Mouse (Mus musculus): ENCODE data around the gene Psmb6.

DNA sequence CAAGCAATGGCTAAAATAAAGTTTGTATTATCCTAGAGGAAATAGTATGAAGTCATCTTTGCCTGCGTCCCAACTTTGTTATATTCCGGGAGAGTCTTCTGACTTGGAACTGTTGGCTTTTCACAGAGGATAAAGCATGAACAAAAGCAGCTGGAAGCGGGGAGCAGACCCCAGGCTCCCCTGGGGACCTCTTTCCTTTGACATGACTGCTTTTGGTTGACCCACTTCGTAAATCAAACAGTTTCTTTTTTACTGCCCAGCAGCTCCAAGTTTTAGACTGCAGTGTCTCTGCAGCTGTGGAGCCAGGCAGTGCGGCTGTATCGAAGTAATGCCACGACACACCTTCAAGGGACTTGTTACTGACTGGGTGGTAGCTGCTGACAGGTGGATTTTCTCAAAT lies 41.4 kb downstream of the Psmb6 start:
- TF ChIP-seq GATA1 (IDR thresholded peaks at IDR 0.05; ENCODE audit: low read length) = no peak
- no peak for TF ChIP-seq TAL1 (IDR thresholded peaks at IDR 0.05; ENCODE audit: low read length)
